Mouse (Mus musculus) lung, adult 10 weeks (tissue): ENCODE results near the gene Nrf1. TPM values are rescaled to one million over a fixed set of nuclear protein-coding genes. Genes with fewer than 3 reads are reported as not detected.

Experiments
- polyA plus RNA-seq: library from polyadenylated mRNA; stranded (reverse); fragments of 350-450 nt; fragmentation: Illumina TruSeq; extraction: RNeasy Lipid Tissue Mini Kit (QIAGEN cat#74804); gene quantifications from one replicate; pipeline ENCODE4 v1.2.3, GENCODE M21; 2014; ENCODE audit warnings: low read depth, low replicate concordance; ENCODE audit not compliant: insufficient read depth

The Nrf1 gene
- 13.1 TPM for polyA plus RNA-seq

GRCm38 (mm10) chr6:30047271-30048162 is at the start of gene Nrf1:
Gene Nrf1 (plus strand): TSS chr6:30047988.

Other genes starting within 250 kb of the Nrf1 start
- gene Strip2, start 131.0 kb upstream of the Nrf1 start, polyA plus RNA-seq: 0.44 TPM